Mouse (Mus musculus) liver, embryonic 14.5 days (tissue): Measurements from ENCODE around the gene Rapgef4.

Experiments
- CTCF ChIP-seq: IDR thresholded peaks from 2 replicates; pipeline ENCODE4 v1.5.1; 2016; ENCODE audit warnings: antibody characterized with exemption, low read depth, control low read depth
- EP300 ChIP-seq: IDR thresholded peaks from 2 replicates; pipeline ENCODE4 v1.6.1; 2016; ENCODE audit warnings: antibody characterized with exemption, low read depth

GRCm38 (mm10) chr2:72152746-72153145 is 171.7 kb downstream of the Rapgef4 start:
- TF ChIP-seq CTCF, result no peak
- TF ChIP-seq EP300, result no peak
